Mouse (Mus musculus) cerebellum, adult (tissue): Measurements from ENCODE around the gene 1700061G19Rik.

Experiments
- ATAC-seq: cut with Nextera tagmentation; 2 replicates; pipeline ENCODE4 v1.9.2; 2017; ENCODE audit warnings: mild to moderate bottlenecking, moderate library complexity, mixed read lengths; ENCODE audit not compliant: insufficient number of reproducible peaks, low FRiP score, low TSS enrichment

Gene 1700061G19Rik

DNA sequence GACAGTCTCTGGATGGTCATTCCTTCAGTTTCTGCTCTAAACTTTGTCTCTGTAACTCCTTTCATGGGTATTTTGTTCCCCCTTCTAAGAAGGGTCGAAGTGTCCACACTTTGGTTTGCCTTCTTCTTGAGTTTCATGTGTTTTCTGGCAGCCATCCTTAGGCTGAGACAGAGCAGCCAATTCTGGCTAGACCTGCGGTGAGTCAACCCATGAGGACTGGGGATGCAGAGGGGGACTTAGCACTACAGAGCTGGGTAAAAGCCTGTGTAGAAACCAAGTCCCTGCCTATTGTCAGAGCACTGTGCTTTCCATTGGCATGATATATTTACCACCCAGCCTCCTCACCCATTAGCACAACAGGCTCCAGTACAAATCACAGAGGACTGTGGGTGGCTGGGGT lies 41.9 kb downstream of the 1700061G19Rik start:
- no peak for ATAC-seq

DNA sequence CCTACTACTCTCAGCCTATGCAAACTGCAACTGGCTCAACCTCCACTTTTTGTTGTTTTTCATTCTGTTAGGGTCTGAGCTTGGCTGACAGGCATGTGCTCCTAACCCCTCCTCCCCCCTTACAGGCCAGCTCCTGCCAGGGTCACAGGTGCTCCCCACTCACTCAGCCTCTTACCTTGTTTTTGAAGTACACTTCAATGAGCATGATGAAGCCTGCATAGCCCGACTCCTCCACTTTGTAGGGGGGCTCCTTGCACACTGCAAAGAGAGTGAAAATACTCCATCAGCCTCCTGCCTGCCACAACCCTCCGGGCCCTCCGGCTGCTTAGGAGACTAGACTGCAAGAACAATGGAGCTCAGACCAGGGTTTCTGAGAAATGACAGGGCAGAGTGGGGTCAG lies 44.4 kb downstream of the 1700061G19Rik start:
- no peak for ATAC-seq

DNA sequence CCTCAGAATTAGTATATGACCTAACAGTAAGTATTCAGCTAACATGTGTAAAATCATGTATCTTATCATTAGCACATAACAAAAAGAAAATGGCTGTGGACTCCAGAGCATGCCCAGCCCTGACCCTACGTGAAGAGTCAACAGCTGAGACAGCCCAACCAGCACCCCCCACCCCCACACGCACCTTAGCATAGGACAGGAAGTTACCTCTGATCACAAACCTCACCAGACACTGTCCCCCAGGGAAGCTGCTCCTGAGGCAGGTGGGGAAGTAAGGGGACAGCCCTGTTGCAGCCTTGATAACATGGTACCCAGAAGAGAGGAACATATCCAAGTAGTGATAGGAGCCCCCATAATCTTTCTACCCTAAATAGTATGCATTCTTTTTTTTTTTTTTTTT lies 50.7 kb downstream of the 1700061G19Rik start:
- ATAC-seq: no peak

DNA sequence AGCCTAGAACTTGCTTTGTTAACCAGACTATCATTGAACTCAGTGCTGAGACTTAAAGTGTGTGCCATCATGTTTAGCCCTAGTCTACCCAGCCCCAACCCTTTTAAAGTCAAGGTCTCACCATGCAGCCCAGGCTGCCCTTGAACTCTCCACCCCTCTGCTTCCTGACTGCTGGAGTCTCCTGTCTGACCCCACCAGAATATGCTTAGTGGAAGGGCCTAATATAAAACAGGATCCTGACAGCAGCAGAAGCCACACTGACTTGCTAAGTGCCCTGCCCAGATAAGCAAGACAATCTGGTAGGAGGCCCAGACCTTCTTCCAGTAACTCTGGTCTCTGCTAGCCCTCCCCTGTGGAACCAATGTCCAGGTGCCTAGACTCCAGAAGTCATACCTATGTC lies 53.8 kb downstream of the 1700061G19Rik start:
- ATAC-seq: no peak

DNA sequence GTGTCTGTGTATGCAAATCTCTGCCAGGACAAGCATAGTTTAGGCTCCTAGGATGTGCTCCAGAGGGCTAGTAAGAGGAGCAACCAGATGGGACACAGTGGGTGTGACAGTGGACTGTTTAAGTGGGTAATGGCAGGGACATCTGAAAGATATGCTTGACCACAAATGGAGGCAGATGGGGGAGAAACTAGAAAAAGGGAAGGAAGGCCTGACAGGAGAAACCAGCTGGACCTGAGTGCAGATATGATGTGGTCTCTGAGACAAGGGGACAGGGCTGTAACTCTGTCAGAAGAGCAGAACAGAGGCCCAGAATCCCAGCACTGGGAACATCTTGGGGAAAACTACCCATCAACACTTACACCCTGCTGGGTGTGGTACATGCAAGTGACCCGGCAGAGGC lies 54.3 kb downstream of the 1700061G19Rik start:
- no peak for ATAC-seq

DNA sequence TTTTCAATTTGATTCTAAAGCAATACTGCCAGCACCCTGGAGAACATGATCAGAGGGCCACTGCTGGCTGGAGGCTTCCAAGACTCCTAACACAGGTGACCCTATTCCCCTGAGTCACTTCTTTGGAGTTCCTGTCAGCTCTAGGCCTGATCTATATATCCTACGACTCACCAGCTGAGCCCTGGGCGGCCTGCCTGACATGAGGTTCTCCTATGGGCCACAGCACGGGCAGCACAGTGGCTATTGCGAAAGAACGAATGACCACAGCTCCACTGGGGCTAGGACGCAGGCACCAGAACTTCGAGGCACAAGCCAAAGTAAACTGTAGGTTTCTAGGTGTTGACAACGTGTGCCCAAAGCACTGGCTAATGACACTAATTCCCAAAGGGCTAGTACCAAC lies 54.7 kb downstream of the 1700061G19Rik start:
- no peak for ATAC-seq

DNA sequence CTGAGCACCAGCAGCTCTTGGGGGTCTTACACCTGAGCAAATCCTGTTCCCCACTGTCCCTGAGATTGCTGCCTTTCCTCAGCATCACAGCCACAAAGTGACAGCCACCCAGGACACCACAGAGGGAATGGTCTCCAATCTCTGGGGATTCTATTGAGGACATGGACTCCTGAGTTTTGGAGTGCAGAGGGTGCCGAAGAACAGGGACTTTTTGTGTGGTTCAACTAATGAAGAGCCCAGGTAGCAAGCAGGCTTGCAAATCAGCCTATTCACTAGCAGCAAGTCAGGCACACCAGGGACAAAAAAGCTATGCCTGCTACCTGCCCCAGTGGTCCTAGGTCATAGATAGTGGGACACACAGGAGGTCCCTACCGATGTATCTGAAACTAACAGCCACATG lies 58.1 kb downstream of the 1700061G19Rik start:
- no peak for ATAC-seq

DNA sequence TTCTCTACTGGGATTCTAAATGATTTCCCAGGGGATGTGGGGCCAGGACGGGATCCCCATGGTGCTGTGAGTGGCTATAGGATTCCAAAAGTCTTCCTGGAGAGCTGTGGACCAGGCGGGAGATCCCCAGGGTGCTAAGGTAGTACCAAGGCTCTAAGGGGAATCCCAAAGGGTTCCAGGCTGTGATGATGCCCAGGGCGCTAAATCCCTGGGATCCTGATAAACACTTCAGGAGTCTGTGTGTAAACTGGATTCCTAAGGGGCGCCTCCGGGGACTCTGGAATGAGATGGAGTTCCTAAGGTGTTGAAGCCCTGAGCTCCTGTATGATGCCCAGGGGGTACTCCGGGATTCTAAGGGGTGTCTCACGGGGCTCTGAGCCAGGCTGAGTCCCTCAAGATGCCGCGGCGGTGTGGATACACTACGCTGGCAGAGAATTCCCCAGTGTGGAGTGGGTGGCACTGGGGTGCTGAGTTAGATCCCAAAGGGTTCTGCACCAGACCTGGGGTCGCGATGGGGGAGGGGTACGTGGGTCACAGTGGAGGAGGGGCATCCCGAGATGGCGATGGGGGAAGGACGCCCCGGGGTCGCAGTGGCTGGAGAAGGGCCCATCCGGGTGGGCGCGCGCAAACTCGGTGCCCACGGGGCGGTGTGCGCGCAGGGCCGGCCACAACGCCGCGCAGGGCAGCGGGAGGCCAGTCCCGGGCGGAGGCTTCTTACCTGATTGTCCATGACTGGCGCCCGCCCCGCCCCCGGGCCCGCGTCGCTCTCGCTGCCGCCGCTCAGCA lies 59.5 kb downstream of the 1700061G19Rik start:
- peak; percentile 43; the same call in 1 of the 2 replicates for ATAC-seq

DNA sequence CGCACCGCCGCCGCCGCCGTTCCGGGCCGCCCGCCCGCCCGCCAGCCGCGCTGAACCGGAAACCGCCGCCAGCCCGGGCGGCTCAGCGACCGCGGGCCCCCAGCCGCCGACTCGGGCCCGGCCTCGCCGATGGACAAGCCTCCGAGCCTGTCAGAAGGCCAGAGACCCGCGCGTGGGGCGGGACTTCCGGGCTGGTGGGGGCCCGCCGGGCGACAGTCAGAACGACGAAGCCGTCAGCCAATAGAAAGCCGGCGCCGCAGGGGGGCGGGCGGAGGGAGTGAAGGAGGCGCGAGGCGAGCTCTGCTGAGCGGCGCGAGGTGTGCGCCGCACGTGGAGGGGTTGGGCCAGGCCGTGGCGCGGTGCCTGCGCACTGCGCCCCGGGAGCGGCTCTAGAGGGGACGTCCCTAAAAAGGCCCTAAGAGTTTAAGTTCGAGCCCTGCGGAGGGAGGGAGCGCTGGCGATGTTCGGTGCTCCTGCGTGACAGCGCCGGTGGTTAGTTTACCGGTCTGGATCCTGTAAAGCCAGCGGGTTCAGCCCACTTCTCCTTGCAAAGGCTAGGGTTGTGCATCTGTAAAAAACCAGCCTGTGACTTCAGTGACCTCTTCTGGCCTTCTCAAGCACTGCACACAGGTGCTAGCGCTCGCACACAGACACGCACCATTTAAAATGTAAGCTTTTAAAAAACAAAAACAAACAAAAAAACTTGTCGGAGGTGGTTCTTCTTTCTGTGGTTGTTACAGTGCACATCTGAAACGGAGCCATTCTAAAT lies 60.3 kb downstream of the 1700061G19Rik start, which contains the start of gene Mllt1:
Mllt1 (minus strand) TSS at position 53 of the 769 bp plus-strand sequence.
- peak; percentile 96 for ATAC-seq

DNA sequence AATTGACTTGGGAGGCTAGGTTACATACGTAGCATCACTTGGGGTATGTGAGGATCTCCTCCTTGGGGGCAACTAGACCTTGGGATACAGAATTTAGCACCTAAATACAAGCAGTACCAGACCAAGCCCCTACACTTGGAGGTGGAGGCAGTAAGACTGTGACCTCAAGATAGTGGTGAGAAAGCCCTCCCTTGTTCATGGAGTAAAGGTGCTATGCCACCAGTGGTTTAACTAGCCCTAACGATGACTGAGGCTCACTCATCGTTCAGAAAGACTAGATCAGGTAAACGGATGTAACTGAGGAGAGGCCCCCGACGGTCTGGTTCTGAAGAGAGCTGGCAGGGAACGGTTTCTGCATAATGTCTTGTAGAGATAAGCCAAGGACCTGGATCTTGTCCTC lies 61.5 kb downstream of the 1700061G19Rik start:
- no peak for ATAC-seq
